Mouse (Mus musculus) liver, embryonic 14.5 days (tissue): ENCODE measurements around the gene Hinfp.

Experiments used
- CTCF ChIP-seq: IDR thresholded peaks from 2 replicates; pipeline ENCODE4 v1.5.1; 2016; ENCODE audit warnings: antibody characterized with exemption, low read depth, control low read depth
- EP300 ChIP-seq: IDR thresholded peaks from 2 replicates; pipeline ENCODE4 v1.6.1; 2016; ENCODE audit warnings: antibody characterized with exemption, low read depth

GRCm38 (mm10) chr9:44286256-44286850 lies 19.1 kb downstream of the Hinfp start:
- TF ChIP-seq CTCF (no peak), EP300 (no peak)
